Mouse (Mus musculus) cortical plate, adult 2 months (tissue): ENCODE measurements at regions not wholly inside any gene's neighbourhood (a gene's known extent, or its start where the extent isn't known, plus 50 kb on each side); places are given as distances from the start of the nearest gene placed in this dataset.
A peak's percentile ranks its signal among the peaks of the same experiment; 100 is the strongest.

Experiments used
- H3K27ac ChIP-seq: fragments of 200-500 bp; 2 replicates; pipeline ENCODE4 v1.5.1; 2012; ENCODE audit warnings: low read length, control low read depth, inconsistent platforms; ENCODE audit not compliant: insufficient read depth
- H3K4me1 ChIP-seq: fragments of 200-500 bp; 2 replicates; pipeline ENCODE4 v1.6.1; 2011; ENCODE audit warnings: low read length; ENCODE audit not compliant: control insufficient read depth, insufficient read depth
- H3K4me3 ChIP-seq: fragments of 200-500 bp; 2 replicates; pipeline ENCODE4 v1.5.1; 2011; ENCODE audit warnings: mild to moderate bottlenecking, low read length, control low read depth; ENCODE audit not compliant: insufficient read depth
- CTCF ChIP-seq: fragments of 200-500 bp; IDR thresholded peaks from 2 replicates; pipeline ENCODE4 v1.5.1; 2011; ENCODE audit warnings: mild to moderate bottlenecking, control low read depth, low read length; ENCODE audit not compliant: insufficient read depth; ENCODE audit errors: extremely low read depth
- POLR2A ChIP-seq: fragments of 200-500 bp; IDR thresholded peaks from 2 replicates; pipeline ENCODE4 v1.6.1; 2011; ENCODE audit warnings: mild to moderate bottlenecking, low read length, control low read depth; ENCODE audit not compliant: insufficient read depth; ENCODE audit errors: extremely low read depth

- Histone ChIP-seq H3K4me3 (no peak overlapping the region), H3K27ac (no peak overlapping the region), H3K4me1 (no peaks in the 10 kb centered on the region)
- no peak for TF ChIP-seq POLR2A
- no peak for TF ChIP-seq CTCF
These were observed 127.7 kb upstream of the Dph6 start for GRCm38 (mm10) chr2:114782450-114782849.

- Histone ChIP-seq H3K27ac (no peak overlapping the region), H3K4me3 (no peak overlapping the region), H3K4me1 (no peaks in the 10 kb centered on the region)
- TF ChIP-seq POLR2A (no peak), CTCF (no peak)
These were observed 129.4 kb upstream of the Dph6 start for GRCm38 (mm10) chr2:114784191-114784590.

- H3K4me1 ChIP-seq: no peaks in the 10 kb centered on the region
- TF ChIP-seq CTCF (no peak), POLR2A (no peak)
- no peak overlapping the region for H3K4me3 ChIP-seq
- H3K27ac ChIP-seq: no peak overlapping the region
These were observed 133.5 kb upstream of the Dph6 start for GRCm38 (mm10) chr2:114788251-114788650.

- H3K4me1 ChIP-seq: no peaks in the 10 kb centered on the region; the same call in 1 of the 2 replicates
- no peak overlapping the region for H3K27ac ChIP-seq
- TF ChIP-seq POLR2A (no peak), CTCF (no peak)
- no peak overlapping the region for H3K4me3 ChIP-seq
These were observed 142.0 kb upstream of the Dph6 start for GRCm38 (mm10) chr2:114796630-114797290.

GRCm38 (mm10) chr2:114797291-114797650, 142.5 kb upstream of the Dph6 start:
- H3K4me1 ChIP-seq: no peaks in the 10 kb centered on the region; the same call in 1 of the 2 replicates
- peak overlapping the region; percentile 42; the same call in 1 of the 2 replicates for H3K27ac ChIP-seq
- TF ChIP-seq POLR2A (no peak), CTCF (no peak)
- no peak overlapping the region for H3K4me3 ChIP-seq

- H3K27ac ChIP-seq: no peak overlapping the region
- TF ChIP-seq CTCF: no peak
- TF ChIP-seq POLR2A: no peak
- no peak overlapping the region for H3K4me3 ChIP-seq
- no peaks in the 10 kb centered on the region for H3K4me1 ChIP-seq
These were observed 148.5 kb upstream of the Dph6 start for GRCm38 (mm10) chr2:114803241-114803640.

GRCm38 (mm10) chr2:114803928-114804327, 149.2 kb upstream of the Dph6 start:
- Histone ChIP-seq H3K4me1 (no peaks in the 10 kb centered on the region), H3K27ac (no peak overlapping the region)
- TF ChIP-seq CTCF: no peak
- TF ChIP-seq POLR2A: no peak

GRCm38 (mm10) chr2:114805436-114806047, 150.8 kb upstream of the Dph6 start:
- H3K4me3 ChIP-seq: no peak overlapping the region
- no peak overlapping the region for H3K27ac ChIP-seq
- H3K4me1 ChIP-seq: no peaks in the 10 kb centered on the region
- TF ChIP-seq POLR2A (no peak), CTCF (no peak)

More at GRCm38 (mm10) chr2:114803928-114804327, 149.2 kb upstream of the Dph6 start:
- no peak overlapping the region for H3K4me3 ChIP-seq

GRCm38 (mm10) chr2:114808046-114808445, 153.3 kb upstream of the Dph6 start:
- no peaks in the 10 kb centered on the region for H3K4me1 ChIP-seq
- H3K4me3 ChIP-seq: no peak overlapping the region
- TF ChIP-seq POLR2A: no peak
- TF ChIP-seq CTCF: no peak

GRCm38 (mm10) chr2:114812141-114812902, 157.6 kb upstream of the Dph6 start:
- H3K4me3 ChIP-seq: no peak overlapping the region
- no peaks in the 10 kb centered on the region for H3K4me1 ChIP-seq
- H3K27ac ChIP-seq: no peak overlapping the region
- no peak for TF ChIP-seq POLR2A
- TF ChIP-seq CTCF: no peak

More at GRCm38 (mm10) chr2:114808046-114808445, 153.3 kb upstream of the Dph6 start:
- H3K27ac ChIP-seq: no peak overlapping the region
